In the genomic region with DNA sequence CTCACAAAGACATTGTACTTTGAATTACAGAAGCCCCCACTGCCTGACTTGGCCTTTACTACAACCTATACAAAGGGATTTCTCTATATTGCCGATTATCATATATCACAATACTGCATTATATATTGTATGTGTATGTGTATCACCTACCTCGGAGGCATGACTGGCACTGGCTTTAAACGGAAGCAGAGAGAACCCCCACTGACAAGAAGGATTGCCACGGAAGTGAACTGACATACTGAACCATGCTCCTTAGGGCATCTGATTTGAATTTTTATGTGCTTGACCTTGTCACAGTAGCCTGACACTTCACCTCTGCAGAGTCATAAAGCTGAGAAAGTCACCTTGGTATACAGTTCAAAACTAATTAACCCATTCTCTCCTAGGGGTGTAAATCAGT, we compare ENCODE assay signal across 14 mouse cellular contexts. TPM values are rescaled to one million over a fixed set of nuclear protein-coding genes. Genes with fewer than 3 reads are reported as not detected.
DNase-seq lines count a peak whose midpoint lies in the region; ATAC-seq and TF ChIP-seq lines count a peak whose summit lies in the region.
"Had no signal": no experiment of that assay in that cellular context is flagged by ENCODE, and none has a peak within 500 bp of the region (broad histone marks: within the 10 kb centered on the region; RNA-seq: fewer than 3 reads in every experiment).

No protein-coding gene starts in this region.

- WGBS in forebrain, embryonic 14.5 days = 27% methylated on average over 4 of the region's 4 CpGs
- WGBS in hindbrain, embryonic 14.5 days = 29% methylated on average over 4 of the region's 4 CpGs
- 36% methylated on average over 4 of the region's 4 CpGs for WGBS in midbrain, postnatal 0 days

- no peak for DNase-seq in layer of hippocampus, adult 2 months (ENCODE audit: low spot score in 2 of 2)
- DNase-seq in layer of hippocampus, adult 8-10 months (ENCODE audit: low spot score in 2 of 2) = no peak
- DNase-seq in forebrain, embryonic 14.5 days (ENCODE audit: low spot score) = no peak
- no peak for DNase-seq in hindbrain, embryonic 14.5 days (ENCODE audit: low spot score)
- no peak for DNase-seq in midbrain, postnatal 0 days (ENCODE audit: low spot score)
- DNase-seq in spleen, adult 18-20 months = no peak
- DNase-seq: heart, adult 18-20 months; thymus, adult 18-20 months had no signal

- H3K27ac ChIP-seq in layer of hippocampus, adult 2 months = peak overlapping the region; percentile 80
- no peak overlapping the region; the same call in 1 of the 2 replicates for H3K27ac ChIP-seq in forebrain, embryonic 14.5 days (ENCODE audit: low read depth, low read length)
- peak overlapping the region; percentile 83 for H3K27ac ChIP-seq in hindbrain, embryonic 14.5 days
- 0 out of 2 replicates have a peak overlapping the region, but pooled peaks have one; percentile 18 for H3K27ac ChIP-seq in midbrain, postnatal 0 days (ENCODE audit: low read depth, low read length)
- H3K27ac ChIP-seq: heart, embryonic 15.5 days; limb, embryonic 13.5 days; liver, embryonic 14.5 days had no signal

- peaks cover 16% of the 10 kb centered on the region for H3K4me1 ChIP-seq in forebrain, embryonic 14.5 days (ENCODE audit: control insufficient read depth, insufficient read depth, low read length)
- peaks cover 18% of the 10 kb centered on the region for H3K4me1 ChIP-seq in hindbrain, embryonic 14.5 days (replicated peaks; ENCODE audit: control insufficient read depth, insufficient read depth, low read length)
- H3K4me1 ChIP-seq in midbrain, postnatal 0 days (ENCODE audit: insufficient read depth, low read length) = no peaks in the 10 kb centered on the region
- H3K4me1 ChIP-seq: limb, embryonic 13.5 days had no signal

- peak; percentile 3; the same call in 1 of the 2 replicates for ATAC-seq in forebrain, embryonic 14.5 days
- no peak for ATAC-seq in hindbrain, embryonic 14.5 days (ENCODE audit: low FRiP score)
- ATAC-seq in midbrain, postnatal 0 days (ENCODE audit: low FRiP score) = no peak
- ATAC-seq in granulocyte monocyte progenitor cell, adult 5-6 weeks (replicated peaks; ENCODE audit: poor library complexity, severe bottlenecking) = no peak
- no peak for ATAC-seq in monocyte, adult 5-6 weeks (replicated peaks; ENCODE audit: insufficient number of reproducible peaks, low FRiP score, low TSS enrichment, poor library complexity, severe bottlenecking)
- ATAC-seq: lung, postnatal 0 days had no signal

- no peak overlapping the region for H3K9ac ChIP-seq in forebrain, embryonic 14.5 days (ENCODE audit: low read length)
- no peak overlapping the region for H3K9ac ChIP-seq in hindbrain, embryonic 14.5 days
- H3K9ac ChIP-seq in midbrain, postnatal 0 days (replicated peaks; ENCODE audit: low read length, poor library complexity, severe bottlenecking) = no peak overlapping the region
- H3K9ac ChIP-seq: heart, embryonic 15.5 days; limb, embryonic 13.5 days; liver, embryonic 14.5 days had no signal

- H3K4me3 ChIP-seq in layer of hippocampus, adult 2 months = no peak overlapping the region
- H3K4me3 ChIP-seq in forebrain, embryonic 14.5 days (ENCODE audit: low read depth, low read length) = no peak overlapping the region
- H3K4me3 ChIP-seq in hindbrain, embryonic 14.5 days (replicated peaks; ENCODE audit: low read length) = no peak overlapping the region
- no peak overlapping the region for H3K4me3 ChIP-seq in midbrain, postnatal 0 days (ENCODE audit: low read depth, low read length)
- H3K4me3 ChIP-seq: heart, embryonic 15.5 days; limb, embryonic 13.5 days had no signal

- H3K9me3 ChIP-seq in forebrain, embryonic 14.5 days (replicated peaks; ENCODE audit: control insufficient read depth, low read length) = no peaks in the 10 kb centered on the region
- H3K9me3 ChIP-seq in hindbrain, embryonic 14.5 days (ENCODE audit: control insufficient read depth, low read length) = no peaks in the 10 kb centered on the region
- H3K9me3 ChIP-seq in midbrain, postnatal 0 days (ENCODE audit: low read length) = no peaks in the 10 kb centered on the region
- H3K9me3 ChIP-seq: heart, embryonic 15.5 days had no signal

- H3K27me3 ChIP-seq in forebrain, embryonic 14.5 days (replicated peaks; ENCODE audit: control insufficient read depth, insufficient read depth, low read length) = no peaks in the 10 kb centered on the region
- no peaks in the 10 kb centered on the region for H3K27me3 ChIP-seq in hindbrain, embryonic 14.5 days (ENCODE audit: control insufficient read depth, insufficient read depth, low read length)
- no peaks in the 10 kb centered on the region for H3K27me3 ChIP-seq in midbrain, postnatal 0 days (ENCODE audit: insufficient read depth, low read length)
- H3K27me3 ChIP-seq: heart, embryonic 15.5 days; limb, embryonic 13.5 days had no signal

- no peak overlapping the region for H3K4me2 ChIP-seq in forebrain, embryonic 14.5 days (ENCODE audit: low read length)
- no peak overlapping the region for H3K4me2 ChIP-seq in hindbrain, embryonic 14.5 days (replicated peaks)
- H3K4me2 ChIP-seq in midbrain, postnatal 0 days (ENCODE audit: low read depth, low read length, poor library complexity, severe bottlenecking) = no peak overlapping the region
- H3K4me2 ChIP-seq: heart, embryonic 15.5 days; limb, embryonic 13.5 days had no signal

- no peak for TF ChIP-seq CTCF in layer of hippocampus, adult 2 months (conservative IDR thresholded peaks at IDR 0.05)
- TF ChIP-seq CTCF in midbrain, postnatal 0 days (IDR thresholded peaks at IDR 0.05) = no peak

- no peaks in the 10 kb centered on the region for H3K36me3 ChIP-seq in forebrain, embryonic 14.5 days (ENCODE audit: control insufficient read depth, insufficient read depth, low read length)
- H3K36me3 ChIP-seq in hindbrain, embryonic 14.5 days (replicated peaks; ENCODE audit: control insufficient read depth, insufficient read depth) = no peaks in the 10 kb centered on the region
- H3K36me3 ChIP-seq in midbrain, postnatal 0 days (ENCODE audit: insufficient read depth, low read length) = no peaks in the 10 kb centered on the region
- H3K36me3 ChIP-seq: heart, embryonic 15.5 days had no signal

RNA-seq across cellular contexts. Expression of gene Rab31, which starts 29.6 kb away (rescaled TPM):
- total RNA-seq in layer of hippocampus, adult 2 months (2021) = 10 to 100 TPM; 46.9 TPM
- total RNA-seq in layer of hippocampus, adult 8-10 months (2022) = 10 to 100 TPM; 47.3 to 61.1 (median 52.1) TPM
- polyA plus RNA-seq in forebrain, embryonic 14.5 days (2014; fragmentation: Nextera tagmentation; extraction: Ambion mirVana) = 88.8 and 92.6 TPM in 2 replicates
- polyA plus RNA-seq in hindbrain, embryonic 14.5 days (2014; fragmentation: Nextera tagmentation; extraction: Ambion mirVana) = 81.7 and 86.8 TPM in 2 replicates
- 81.1 and 88.1 TPM in 2 replicates for total RNA-seq in midbrain, postnatal 0 days (2014; rRNA removed)
- 66.8 and 67.6 TPM in 2 replicates for polyA plus RNA-seq in midbrain, postnatal 0 days (2015; fragmentation: Nextera tagmentation; extraction: Ambion mirVana)
- total RNA-seq in granulocyte monocyte progenitor cell, adult 5-6 weeks (2014; fragmentation: Nextera tagmentation) = 48.3 and 56.7 TPM in 2 replicates
- 73.6 and 82.1 TPM in 2 replicates for total RNA-seq in granulocyte monocyte progenitor cell, adult 5-6 weeks (2017)
- 51.0 to 80.4 TPM (median 75.8 TPM) in 3 replicates for total RNA-seq in monocyte, adult 5-6 weeks (2017)

RNA-seq across cellular contexts. Expression of gene Ppp4r1, which starts 39.4 kb away (rescaled TPM):
- total RNA-seq in layer of hippocampus, adult 2 months (2021) = 10 to 100 TPM; 32.3 to 35.1 TPM
- total RNA-seq in layer of hippocampus, adult 8-10 months (2022) = 10 to 100 TPM; 35.6 to 40.9 (median 37.7) TPM
- 37.1 and 43.4 TPM in 2 replicates for polyA plus RNA-seq in forebrain, embryonic 14.5 days (2014; fragmentation: Nextera tagmentation; extraction: Ambion mirVana)
- polyA plus RNA-seq in hindbrain, embryonic 14.5 days (2014; fragmentation: Nextera tagmentation; extraction: Ambion mirVana) = 42.6 and 49.1 TPM in 2 replicates
- total RNA-seq in midbrain, postnatal 0 days (2014; rRNA removed) = 45.6 and 58.3 TPM in 2 replicates
- 24.2 and 28.6 TPM in 2 replicates for polyA plus RNA-seq in midbrain, postnatal 0 days (2015; fragmentation: Nextera tagmentation; extraction: Ambion mirVana)
- total RNA-seq in granulocyte monocyte progenitor cell, adult 5-6 weeks (2014; fragmentation: Nextera tagmentation) = 76.3 and 77.3 TPM in 2 replicates
- 42.0 and 101 TPM in 2 replicates for total RNA-seq in granulocyte monocyte progenitor cell, adult 5-6 weeks (2017)
- total RNA-seq in monocyte, adult 5-6 weeks (2017) = 81.9 to 108 TPM (median 105 TPM) in 3 replicates
